Mouse (Mus musculus): ENCODE data around the gene Lenep.

GRCm38 (mm10) chr3:89381233-89381632, 21.4 kb downstream of the Lenep start:
- no peak for TF ChIP-seq CTCF (conservative IDR thresholded peaks at IDR 0.05; ENCODE audit: insufficient read depth, insufficient read length, low read depth, low read length)
- no peak for TF ChIP-seq POLR2A (IDR thresholded peaks at IDR 0.05; ENCODE audit: low read depth, low read length)
